Mouse (Mus musculus) intestine, embryonic 15.5 days (tissue): ENCODE measurements around the gene Tnnt3. TPM values are rescaled to one million over a fixed set of nuclear protein-coding genes. Genes with fewer than 3 reads are reported as not detected.
A peak's percentile ranks its signal among the peaks of the same experiment; 100 is the strongest.

Source experiments
- ATAC-seq: fragments of 200-750 bp; cut with Nextera tagmentation; 2 replicates; pipeline ENCODE4 v1.8.0; 2017; ENCODE audit warnings: moderate TSS enrichment, moderate library complexity
- H3K27ac ChIP-seq: fragments of 300-500 bp; sonication (generic); 2 replicates; pipeline ENCODE4 v1.5.1; 2015; ENCODE audit warnings: mild to moderate bottlenecking, inconsistent platforms
- H3K27me3 ChIP-seq: fragments of 300-500 bp; sonication (generic); replicated peaks from 2 replicates; pipeline ENCODE4 v1.6.1; 2015; ENCODE audit warnings: inconsistent platforms
- H3K36me3 ChIP-seq: fragments of 300-500 bp; sonication (generic); 2 replicates; pipeline ENCODE4 v1.6.1; 2015; ENCODE audit warnings: inconsistent platforms
- H3K4me1 ChIP-seq: fragments of 300-500 bp; sonication (generic); replicated peaks from 2 replicates; pipeline ENCODE4 v1.6.1; 2015; ENCODE audit warnings: inconsistent platforms
- H3K4me2 ChIP-seq: fragments of 300-500 bp; sonication (generic); replicated peaks from 2 replicates; pipeline ENCODE4 v1.6.1; 2015; ENCODE audit warnings: mild to moderate bottlenecking, inconsistent platforms
- H3K4me3 ChIP-seq: fragments of 300-500 bp; sonication (generic); replicated peaks from 2 replicates; pipeline ENCODE4 v1.5.1; 2015; ENCODE audit warnings: inconsistent platforms
- H3K9ac ChIP-seq: fragments of 300-500 bp; sonication (generic); 2 replicates; pipeline ENCODE4 v1.6.1; 2015; ENCODE audit warnings: inconsistent platforms
- H3K9me3 ChIP-seq: fragments of 300-500 bp; sonication (generic); 2 replicates; pipeline ENCODE4 v1.6.1; 2016; ENCODE audit warnings: inconsistent platforms
- WGBS: fragments of 180-500 bp; shearing (Covaris S2); methylation state at CpG from one replicate; pipeline ENCODE4 v1.1.7; 2015; 5-methylcytosine and 5-hydroxymethylcytosine counted together
- polyA plus RNA-seq: library from polyadenylated mRNA; unstranded; fragments of >200 nt; fragmentation: Nextera tagmentation; extraction: Ambion mirVana; gene quantifications from 2 replicates; pipeline ENCODE4 v1.2.1, GENCODE M21; 2015

The Tnnt3 gene
- polyA plus RNA-seq, 1 experiment from 2014 or later: 4.3 TPM

DNA sequence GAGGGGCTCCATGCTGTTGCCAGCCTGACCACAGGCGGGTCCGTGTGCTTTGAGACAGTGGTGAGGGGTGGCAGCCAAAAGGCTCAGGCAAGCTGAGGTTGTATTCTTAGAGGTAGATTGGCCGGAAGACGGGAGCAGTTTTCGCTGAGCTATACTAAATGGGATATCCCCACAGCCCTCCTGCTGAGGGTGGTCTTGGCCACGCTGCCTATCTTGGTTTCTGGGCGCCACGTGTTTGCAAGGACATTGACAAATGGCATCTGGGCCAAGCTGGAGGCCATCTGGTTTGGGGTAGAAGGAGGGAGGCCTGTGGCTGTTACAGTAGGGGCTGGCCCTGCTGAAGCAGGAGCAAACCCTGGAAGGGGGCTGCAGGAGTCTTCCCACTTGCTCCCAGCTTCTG lies 5.1 kb upstream of the Tnnt3 start:
- Histone ChIP-seq H3K27me3 (no peaks in the 10 kb centered on the region), H3K4me3 (no peak overlapping the region), H3K4me1 (peaks cover under 1% of the 10 kb centered on the region; the same call in 1 of the 2 replicates), H3K36me3 (peaks cover 34% of the 10 kb centered on the region), H3K9ac (no peak overlapping the region; the same call in 1 of the 2 replicates), H3K27ac (peak overlapping the region; percentile 38; the same call in 1 of the 2 replicates), H3K4me2 (no peak overlapping the region), H3K9me3 (no peaks in the 10 kb centered on the region)
- 62% methylated on average over 8 of the region's 8 CpGs for WGBS
- no peak for ATAC-seq

DNA sequence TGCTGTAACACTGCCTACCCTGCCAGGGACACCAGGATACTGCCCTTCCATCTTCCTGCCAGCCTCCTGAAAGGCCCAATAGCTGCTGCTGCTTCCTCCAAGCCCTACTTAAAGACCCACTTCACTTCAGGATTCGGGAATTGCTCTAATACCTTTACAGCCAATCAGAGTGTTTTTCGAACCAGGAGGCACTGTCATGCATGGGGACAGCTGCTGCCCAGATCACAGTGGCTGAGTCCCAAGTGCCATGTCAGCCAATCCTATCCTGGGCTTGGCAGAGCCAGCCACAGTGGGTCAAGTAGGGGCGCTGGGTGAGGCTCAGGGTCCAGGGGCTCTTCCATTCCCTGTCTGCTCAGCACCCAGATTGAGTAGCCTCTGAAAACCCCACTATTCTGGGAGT lies 2.5 kb upstream of the Tnnt3 start:
- 87% methylated on average over 3 of the region's 3 CpGs for WGBS
- Histone ChIP-seq H3K9ac (no peak overlapping the region), H3K27ac (no peak overlapping the region), H3K4me2 (no peak overlapping the region), H3K4me1 (peaks cover 11% of the 10 kb centered on the region; the same call in 1 of the 2 replicates), H3K36me3 (peaks cover 16% of the 10 kb centered on the region; the same call in 1 of the 2 replicates), H3K27me3 (no peaks in the 10 kb centered on the region; the same call in 1 of the 2 replicates), H3K4me3 (no peak overlapping the region), H3K9me3 (no peaks in the 10 kb centered on the region)
- ATAC-seq: no peak

DNA sequence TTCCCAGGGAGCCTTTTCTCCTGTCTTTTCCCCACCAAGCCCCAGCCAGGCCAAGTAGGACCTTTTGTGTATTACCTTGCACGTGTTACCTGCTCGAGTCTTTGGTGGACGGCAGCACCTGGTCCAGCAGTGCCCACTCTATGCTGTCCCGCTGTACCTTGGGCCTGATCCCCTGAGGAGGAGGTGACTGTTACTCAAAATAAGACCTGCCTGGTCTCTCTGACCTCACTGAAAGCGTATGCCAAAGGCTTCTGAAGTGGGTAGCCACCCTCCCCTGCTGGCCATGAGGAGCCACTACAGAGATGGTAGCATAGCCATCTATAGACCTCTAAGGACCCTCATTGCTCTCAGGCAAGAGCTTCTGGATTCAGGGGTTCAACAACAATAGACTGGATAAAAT lies 1.8 kb upstream of the Tnnt3 start:
- ATAC-seq: no peak
- Histone ChIP-seq H3K4me2 (no peak overlapping the region), H3K9ac (no peak overlapping the region), H3K4me1 (peaks cover 11% of the 10 kb centered on the region; the same call in 1 of the 2 replicates), H3K27me3 (no peaks in the 10 kb centered on the region; the same call in 1 of the 2 replicates), H3K27ac (no peak overlapping the region), H3K9me3 (no peaks in the 10 kb centered on the region), H3K4me3 (no peak overlapping the region), H3K36me3 (peaks cover 11% of the 10 kb centered on the region; the same call in 1 of the 2 replicates)
- 90% methylated on average over 5 of the region's 5 CpGs for WGBS

DNA sequence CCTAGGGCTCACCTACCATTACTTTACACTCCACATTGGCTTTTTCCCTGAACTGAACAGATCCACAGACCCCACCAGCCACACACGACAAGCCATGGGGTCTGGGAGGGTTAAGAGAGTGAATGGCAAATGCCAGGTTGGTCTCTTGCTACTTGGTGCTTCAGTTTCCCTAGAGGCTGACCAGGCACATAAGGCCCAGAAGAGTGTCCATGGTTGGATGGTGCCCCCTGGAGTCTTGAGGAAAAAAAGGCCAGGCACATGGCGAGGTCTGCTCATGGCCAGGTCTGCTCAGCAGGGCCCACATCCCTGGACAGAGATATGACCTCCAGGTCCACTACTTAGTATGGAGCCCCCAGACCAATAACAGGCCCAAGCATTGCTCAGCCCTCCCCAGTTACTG lies 861 bp upstream of the Tnnt3 start:
- no peak overlapping the region for H3K4me2 ChIP-seq
- ATAC-seq: no peak
- no peak overlapping the region for H3K9ac ChIP-seq
- peaks cover 11% of the 10 kb centered on the region; the same call in 1 of the 2 replicates for H3K4me1 ChIP-seq
- H3K4me3 ChIP-seq: no peak overlapping the region
- no peaks in the 10 kb centered on the region; the same call in 1 of the 2 replicates for H3K27me3 ChIP-seq
- no peaks in the 10 kb centered on the region for H3K9me3 ChIP-seq
- H3K36me3 ChIP-seq: 0 out of 2 replicates have a peak, but pooled peaks cover 5% of the 10 kb centered on the region
- WGBS: 85% methylated on average over 2 of the region's 2 CpGs
- H3K27ac ChIP-seq: no peak overlapping the region

DNA sequence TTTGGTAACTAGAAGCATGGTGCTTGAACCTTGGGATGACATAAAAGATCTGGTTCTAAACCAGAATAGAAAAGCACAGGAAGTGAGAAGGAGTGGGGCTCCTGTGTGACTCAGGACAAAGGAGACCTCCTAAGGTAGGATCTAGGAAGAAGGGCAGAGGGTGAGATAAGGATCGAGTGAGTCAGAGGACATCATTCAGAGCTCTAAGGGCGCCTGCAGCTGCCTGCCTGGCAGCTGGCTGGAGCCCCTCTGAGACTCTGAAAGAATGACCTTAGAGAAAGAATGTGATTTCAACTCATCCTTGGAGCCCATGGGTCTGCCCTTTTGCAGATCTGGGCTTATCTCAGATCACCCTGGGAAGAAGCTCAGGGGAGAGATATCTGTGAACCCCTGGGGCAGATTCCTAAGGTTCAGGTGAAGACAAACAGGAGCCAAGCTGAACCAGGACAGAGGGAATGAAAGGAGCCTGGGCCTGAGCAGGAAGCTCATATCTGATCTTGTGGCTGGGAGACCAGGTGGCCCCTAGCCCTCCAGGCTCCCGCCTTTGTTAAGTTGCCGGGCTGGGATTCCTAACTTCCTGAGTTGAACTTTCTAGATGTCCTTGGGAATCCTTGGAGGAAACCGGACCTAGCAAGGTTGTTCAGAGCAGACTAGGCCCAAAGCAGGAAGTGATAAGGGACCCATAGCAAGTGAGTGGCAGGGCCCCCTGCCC lies 530 bp downstream of the Tnnt3 start:
- Histone ChIP-seq H3K9me3 (no peaks in the 10 kb centered on the region), H3K4me3 (no peak overlapping the region), H3K9ac (no peak overlapping the region), H3K4me1 (peaks cover 11% of the 10 kb centered on the region; the same call in 1 of the 2 replicates), H3K4me2 (no peak overlapping the region), H3K36me3 (0 out of 2 replicates have a peak, but pooled peaks cover 3% of the 10 kb centered on the region), H3K27me3 (no peaks in the 10 kb centered on the region; the same call in 1 of the 2 replicates), H3K27ac (peak overlapping the region; percentile 51)
- WGBS: 48% methylated on average over 5 of the region's 5 CpGs
- no peak for ATAC-seq

DNA sequence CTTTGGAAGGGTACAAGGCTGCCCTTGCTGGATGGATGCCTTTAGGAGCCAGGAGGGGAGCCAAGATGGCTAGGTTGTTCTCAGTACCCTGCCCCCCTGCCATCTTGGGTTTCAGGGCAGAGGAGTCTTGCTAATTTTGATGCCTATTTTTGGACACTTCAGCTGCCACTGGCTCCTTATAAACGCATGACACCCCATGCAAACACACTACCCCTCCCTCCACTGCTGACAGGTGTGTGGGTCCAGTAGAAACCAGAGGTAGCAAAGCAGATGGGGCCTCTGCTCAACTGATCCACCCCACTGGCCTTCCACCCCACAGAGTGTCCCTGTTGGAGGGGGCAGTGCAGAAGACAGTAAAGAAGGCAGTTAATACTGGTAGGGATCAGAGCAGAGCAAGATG lies 1.4 kb downstream of the Tnnt3 start:
- no peak for ATAC-seq
- H3K4me3 ChIP-seq: no peak overlapping the region

DNA sequence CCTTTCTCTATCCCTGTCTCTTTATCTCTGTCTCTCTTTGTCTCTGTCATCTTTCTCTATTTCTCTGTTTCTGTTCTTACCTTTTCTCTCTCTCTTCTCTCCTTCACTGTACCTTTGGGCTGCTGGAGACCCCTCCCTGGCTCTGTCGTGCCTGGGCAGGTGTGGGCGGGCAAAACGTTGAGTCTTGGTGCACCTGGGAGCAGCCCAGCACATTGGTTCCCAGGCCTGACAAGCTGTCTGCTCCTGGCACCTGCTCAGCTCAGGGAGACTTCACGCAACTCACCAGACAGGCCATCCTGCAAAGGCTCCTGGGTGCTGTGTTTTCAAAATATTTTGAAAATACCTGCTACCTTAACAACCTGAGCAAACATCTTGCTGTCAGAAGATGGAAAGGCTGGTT lies 4.6 kb downstream of the Tnnt3 start:
- Histone ChIP-seq H3K4me1 (peaks cover 28% of the 10 kb centered on the region), H3K9me3 (no peaks in the 10 kb centered on the region), H3K4me3 (no peak overlapping the region), H3K27me3 (no peaks in the 10 kb centered on the region; the same call in 1 of the 2 replicates), H3K36me3 (no peaks in the 10 kb centered on the region), H3K4me2 (no peak overlapping the region), H3K27ac (no peak overlapping the region), H3K9ac (no peak overlapping the region)
- ATAC-seq: no peak
- whole genome bisulfite sequencing: 75% methylated on average over 4 of the region's 4 CpGs

More for the DNA sequence above, 1.4 kb downstream of the Tnnt3 start:
- H3K4me1 ChIP-seq: peaks cover 11% of the 10 kb centered on the region; the same call in 1 of the 2 replicates
- H3K9ac ChIP-seq: no peak overlapping the region
- 75% methylated on average over 1 of the region's 1 CpGs for WGBS
- no peak overlapping the region for H3K27ac ChIP-seq
- H3K9me3 ChIP-seq: no peaks in the 10 kb centered on the region
- H3K4me2 ChIP-seq: no peak overlapping the region
- no peaks in the 10 kb centered on the region for H3K36me3 ChIP-seq
- no peaks in the 10 kb centered on the region; the same call in 1 of the 2 replicates for H3K27me3 ChIP-seq

DNA sequence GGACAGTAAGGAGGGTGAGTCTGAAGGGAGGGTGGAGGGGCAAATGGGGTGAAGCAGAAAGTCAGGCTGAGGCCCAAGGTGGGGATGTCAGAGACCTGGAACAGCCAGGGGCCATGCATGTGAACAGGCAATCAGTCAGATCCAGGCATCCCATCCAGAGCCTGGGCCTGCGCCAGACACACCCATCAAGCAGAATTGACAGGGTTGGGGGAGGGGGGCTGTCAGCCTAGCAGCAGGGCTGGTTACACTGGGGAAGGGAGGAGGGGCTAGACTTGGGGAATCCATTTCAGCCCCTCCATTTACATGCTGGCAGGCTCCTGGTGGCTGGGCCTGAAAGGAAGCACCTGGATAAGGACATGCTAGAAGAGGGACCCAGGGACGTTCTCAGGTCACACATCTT lies 7.3 kb downstream of the Tnnt3 start:
- 12% methylated on average over 2 of the region's 2 CpGs for WGBS
- ATAC-seq: no peak
- no peaks in the 10 kb centered on the region for H3K9me3 ChIP-seq
- no peak overlapping the region for H3K4me3 ChIP-seq
- peak overlapping the region; percentile 7; the same call in 1 of the 2 replicates for H3K27ac ChIP-seq
- H3K27me3 ChIP-seq: no peaks in the 10 kb centered on the region
- no peak overlapping the region for H3K9ac ChIP-seq
- H3K4me2 ChIP-seq: no peak overlapping the region
- no peaks in the 10 kb centered on the region for H3K36me3 ChIP-seq
- H3K4me1 ChIP-seq: peaks cover 30% of the 10 kb centered on the region

DNA sequence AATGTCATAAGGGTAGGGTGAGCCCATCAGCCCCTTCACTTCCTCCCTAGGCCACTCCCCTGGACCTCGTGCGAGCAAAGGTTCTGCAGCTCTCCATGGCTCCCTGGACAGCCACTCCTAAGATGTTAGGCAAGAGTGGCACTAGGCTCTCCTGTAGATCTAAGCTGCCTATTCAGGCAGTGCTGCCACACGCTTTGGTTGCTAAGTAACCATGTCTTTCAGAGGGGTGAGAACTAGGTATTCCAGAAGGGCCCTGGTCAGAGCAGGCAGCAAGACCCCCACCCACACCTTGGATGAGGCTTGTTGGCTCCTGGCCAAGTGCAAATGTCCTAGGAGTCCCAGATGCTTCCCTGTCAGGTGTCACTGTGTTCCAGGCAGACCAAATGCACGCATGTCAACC lies 7.9 kb downstream of the Tnnt3 start:
- no peak overlapping the region for H3K9ac ChIP-seq
- peak; percentile 74 for ATAC-seq
- H3K9me3 ChIP-seq: no peaks in the 10 kb centered on the region
- H3K4me2 ChIP-seq: no peak overlapping the region
- H3K4me1 ChIP-seq: peaks cover 33% of the 10 kb centered on the region
- H3K27me3 ChIP-seq: no peaks in the 10 kb centered on the region
- no peaks in the 10 kb centered on the region for H3K36me3 ChIP-seq
- WGBS: 36% methylated on average over 4 of the region's 4 CpGs
- H3K27ac ChIP-seq: no peak overlapping the region
- H3K4me3 ChIP-seq: no peak overlapping the region

DNA sequence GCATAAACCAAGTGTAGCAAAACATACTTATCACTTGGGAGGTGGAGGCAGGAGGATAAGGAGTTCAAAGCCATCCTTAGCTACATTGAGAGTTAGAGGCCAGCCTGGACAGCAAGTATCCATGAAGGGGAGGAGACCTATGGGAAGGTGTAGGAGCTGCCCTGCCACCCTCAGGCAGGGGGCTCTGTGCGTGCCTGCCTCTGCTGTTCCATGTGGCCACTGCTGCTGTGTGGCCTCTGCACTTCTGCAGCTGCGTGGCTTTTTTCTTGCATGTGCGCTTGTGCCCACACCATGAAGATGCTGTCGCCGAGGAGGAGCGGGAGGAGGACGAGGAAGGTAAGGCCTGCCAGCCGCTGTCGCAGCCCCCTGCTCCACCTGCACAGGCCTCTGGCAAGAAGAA lies 8.8 kb downstream of the Tnnt3 start:
- 93% methylated on average over 9 of the region's 9 CpGs for WGBS
- ATAC-seq: no peak
- H3K27ac ChIP-seq: no peak overlapping the region
- H3K4me1 ChIP-seq: peaks cover 33% of the 10 kb centered on the region
- no peak overlapping the region for H3K9ac ChIP-seq
- H3K9me3 ChIP-seq: no peaks in the 10 kb centered on the region
- no peaks in the 10 kb centered on the region for H3K27me3 ChIP-seq
- H3K36me3 ChIP-seq: no peaks in the 10 kb centered on the region
- H3K4me2 ChIP-seq: no peak overlapping the region
- no peak overlapping the region for H3K4me3 ChIP-seq

DNA sequence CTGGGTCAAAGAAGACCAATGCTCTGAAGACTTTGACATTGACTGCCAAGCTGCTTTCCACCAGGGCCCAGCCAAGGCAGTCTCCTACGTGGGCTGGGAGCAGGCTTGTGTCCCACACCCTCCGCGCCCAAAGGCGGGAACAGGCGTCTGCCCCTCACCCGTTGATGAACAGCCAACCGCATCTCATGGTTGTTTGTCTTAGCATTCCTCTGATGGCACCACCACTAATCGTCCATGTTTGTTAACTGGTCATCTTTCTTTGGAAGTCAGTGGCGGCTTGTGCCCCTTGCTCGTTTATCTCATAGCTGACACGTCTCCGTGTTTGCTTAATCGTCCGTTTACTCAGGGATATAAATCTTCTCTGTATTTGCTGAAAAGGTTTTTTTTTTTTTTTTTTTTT lies 10.9 kb downstream of the Tnnt3 start:
- H3K4me2 ChIP-seq: peak overlapping the region; percentile 30; the same call in 1 of the 2 replicates
- H3K36me3 ChIP-seq: no peaks in the 10 kb centered on the region
- peak overlapping the region; percentile 93 for H3K27ac ChIP-seq
- no peak overlapping the region for H3K4me3 ChIP-seq
- H3K9me3 ChIP-seq: no peaks in the 10 kb centered on the region
- H3K4me1 ChIP-seq: peaks cover 33% of the 10 kb centered on the region
- peak overlapping the region; percentile 20; the same call in 1 of the 2 replicates for H3K9ac ChIP-seq
- H3K27me3 ChIP-seq: no peaks in the 10 kb centered on the region
- no peak for ATAC-seq
- WGBS: 20% methylated on average over 14 of the region's 14 CpGs

DNA sequence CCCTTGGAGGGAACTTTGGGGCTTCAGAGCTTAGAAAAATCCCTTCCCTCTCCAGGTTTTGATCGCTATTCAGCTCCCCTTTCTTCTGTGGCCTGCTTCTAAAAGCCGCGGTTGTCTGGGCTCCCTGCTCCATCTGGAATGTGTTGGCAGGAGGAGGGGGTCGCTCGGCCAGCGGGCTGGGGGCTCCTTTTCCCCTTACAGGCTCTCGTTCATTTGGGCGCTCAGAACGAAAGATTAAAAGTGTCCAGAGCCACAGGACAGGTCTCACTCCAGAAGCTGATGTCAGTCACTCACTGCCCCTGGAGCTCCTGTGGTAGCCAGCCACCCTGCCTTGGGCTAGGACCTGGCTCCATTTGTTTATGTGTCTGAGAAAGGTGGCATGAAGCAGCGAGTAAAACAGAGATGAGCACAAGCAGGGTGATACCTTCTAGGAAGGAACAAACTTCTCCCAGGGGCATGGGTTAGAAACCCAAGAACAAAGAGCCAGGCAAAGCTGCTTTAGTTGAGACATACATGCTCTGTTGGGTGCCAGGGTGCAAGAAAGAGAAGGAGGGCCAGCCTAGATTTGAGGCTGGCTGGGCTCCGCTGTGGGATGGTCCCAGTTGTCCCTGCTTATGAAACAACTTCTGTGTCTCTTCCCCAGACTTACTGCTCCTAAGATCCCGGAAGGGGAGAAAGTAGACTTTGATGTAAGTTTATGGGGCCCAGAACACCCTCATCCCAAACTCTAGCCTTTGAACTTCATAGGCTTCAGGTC lies 11.6 kb downstream of the Tnnt3 start:
- H3K36me3 ChIP-seq: no peaks in the 10 kb centered on the region
- peak overlapping the region; percentile 93 for H3K27ac ChIP-seq
- peak; percentile 50; the same call in 1 of the 2 replicates for ATAC-seq
- WGBS: 21% methylated on average over 12 of the region's 12 CpGs
- H3K4me2 ChIP-seq: no peak overlapping the region
- no peaks in the 10 kb centered on the region for H3K9me3 ChIP-seq
- no peaks in the 10 kb centered on the region for H3K27me3 ChIP-seq
- H3K4me1 ChIP-seq: peaks cover 35% of the 10 kb centered on the region
- peak overlapping the region; percentile 20; the same call in 1 of the 2 replicates for H3K9ac ChIP-seq
- no peak overlapping the region for H3K4me3 ChIP-seq
